Comparison of ENCODE assay signal across 9 mouse cellular contexts in the genomic region with DNA sequence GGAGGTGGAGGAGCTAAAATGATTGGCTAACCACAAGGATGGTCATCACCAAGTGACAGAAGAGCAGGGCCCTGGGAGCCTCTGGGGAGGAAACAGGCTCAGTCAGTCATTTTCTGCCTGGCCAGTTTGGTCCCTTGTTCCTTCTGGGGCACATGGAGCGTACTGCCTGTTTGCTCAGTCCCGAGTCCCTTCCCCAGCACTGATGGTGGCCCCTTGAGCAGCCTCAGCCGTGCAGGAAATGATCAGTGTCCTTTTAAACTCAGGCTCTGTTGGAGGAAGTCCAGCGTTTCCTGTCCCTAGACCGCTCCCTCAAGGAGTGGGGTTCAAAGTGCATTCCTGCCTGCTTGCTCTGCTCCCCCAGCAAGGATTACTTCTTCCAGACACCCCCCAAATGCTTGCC. TPM values are rescaled to one million over a fixed set of nuclear protein-coding genes. Genes with fewer than 3 reads are reported as not detected.
A peak's percentile ranks its signal among the peaks of the same experiment; 100 is the strongest.
DNase-seq lines count a peak whose midpoint lies in the region; ATAC-seq lines count a peak whose summit lies in the region.
"Had no signal": no experiment of that assay in that cellular context is flagged by ENCODE, and none has a peak within 500 bp of the region (broad histone marks: within the 10 kb centered on the region; RNA-seq: fewer than 3 reads in every experiment).

No protein-coding gene starts in this region.

- no peak overlapping the region for H3K4me2 ChIP-seq in kidney, embryonic 14.5 days (replicated peaks; ENCODE audit: low read depth, low read length)

- peak; percentile 6 for DNase-seq in embryo, embryonic 9.5 days (ENCODE audit: extremely low spot score)
- no peak for DNase-seq in embryo, embryonic 11 days
- DNase-seq in heart, adult 18-20 months = peak; percentile 52 to 78
- DNase-seq in lung, postnatal 36 days = peak; percentile 79
- DNase-seq in spleen, postnatal 36 days (ENCODE audit: low spot score in 2 of 2) = no peak
- DNase-seq in right cerebral cortex, adult 18-20 months = no peak
- no peak for DNase-seq in cerebellum, postnatal 4 days (ENCODE audit: low spot score in 2 of 2)

- H3K27ac ChIP-seq in kidney, embryonic 14.5 days (ENCODE audit: low read depth, low read length) = peak overlapping the region; percentile 12; the same call in 1 of the 2 replicates

- no peaks in the 10 kb centered on the region for H3K36me3 ChIP-seq in kidney, embryonic 14.5 days (ENCODE audit: control insufficient read depth, insufficient read depth, low read length)

- H3K4me1 ChIP-seq in kidney, embryonic 14.5 days (ENCODE audit: control insufficient read depth, insufficient read depth, low read length) = peaks cover 15% of the 10 kb centered on the region

- H3K27me3 ChIP-seq in kidney, embryonic 14.5 days (ENCODE audit: control insufficient read depth, insufficient read depth, low read length) = peaks cover 5% of the 10 kb centered on the region; the same call in 1 of the 2 replicates

- no peak overlapping the region for H3K4me3 ChIP-seq in kidney, embryonic 14.5 days (ENCODE audit: low read length)

- ATAC-seq in kidney, embryonic 14.5 days (ENCODE audit: low FRiP score, low TSS enrichment) = 0 out of 2 replicates have a peak, but pooled peaks have one; percentile 37

- H3K9me3 ChIP-seq in kidney, embryonic 14.5 days (ENCODE audit: control insufficient read depth, low read length) = no peaks in the 10 kb centered on the region

- no peak overlapping the region for H3K9ac ChIP-seq in kidney, embryonic 14.5 days (ENCODE audit: low read depth, low read length)

- 35% methylated on average over 5 of the region's 5 CpGs for WGBS in kidney, embryonic 14.5 days

RNA-seq across cellular contexts. Expression of a gene that starts 6.7 kb away (rescaled TPM):
- total RNA-seq in heart, adult 18-20 months (2021) = 1 to 10 TPM; 5.7 to 6.1 TPM
- polyA plus RNA-seq in kidney, embryonic 14.5 days (2014; fragmentation: Nextera tagmentation; extraction: Ambion mirVana) = 4.2 and 7.4 TPM in 2 replicates

RNA-seq across cellular contexts. Expression of a gene that starts 31.8 kb away (rescaled TPM):
- 1 to 10 TPM in 1 of 2 experiments, not detected in 1; 1.5 TPM for total RNA-seq in heart, adult 18-20 months (2021)
- not detected in 2 replicates for polyA plus RNA-seq in kidney, embryonic 14.5 days (2014; fragmentation: Nextera tagmentation; extraction: Ambion mirVana)

RNA-seq across cellular contexts. Expression of a gene that starts 33.1 kb away (rescaled TPM):
- total RNA-seq in heart, adult 18-20 months (2021) = 1 to 10 TPM in 1 of 2 experiments, not detected in 1; 1.3 TPM
- not detected in 2 replicates for polyA plus RNA-seq in kidney, embryonic 14.5 days (2014; fragmentation: Nextera tagmentation; extraction: Ambion mirVana)
- polyA plus RNA-seq: C2C12 had no signal

RNA-seq across cellular contexts. Expression of a gene that starts 59.6 kb away (rescaled TPM):
- total RNA-seq in heart, adult 18-20 months (2021) = 100 to 1,000 TPM; 627 to 660 TPM
- 59.8 and 71.9 TPM in 2 replicates for polyA plus RNA-seq in kidney, embryonic 14.5 days (2014; fragmentation: Nextera tagmentation; extraction: Ambion mirVana)

RNA-seq across cellular contexts. Expression of a gene that starts 59.7 kb away (rescaled TPM):
- total RNA-seq in heart, adult 18-20 months (2021) = 10 to 100 TPM; 66.6 to 74.8 TPM
- polyA plus RNA-seq in kidney, embryonic 14.5 days (2014; fragmentation: Nextera tagmentation; extraction: Ambion mirVana) = 101 and 102 TPM in 2 replicates

Comparison
In these comparisons a context has a peak if more than half of its experiments do, and no peak if none do; other contexts are left out.
1. DNase-seq: peak in embryo, embryonic 9.5 days (single experiment), heart, adult 18-20 months (2 of 2) and lung, postnatal 36 days (single experiment); none in embryo, embryonic 11 days (single experiment), spleen, postnatal 36 days (0 of 2), right cerebral cortex, adult 18-20 months (single experiment) and cerebellum, postnatal 4 days (0 of 2).